Mouse (Mus musculus) spleen, adult 18-20 months (tissue): ENCODE measurements around the gene Iqgap1.

ENCODE experiments used
- DNase-seq, 2 experiments: peaks; one replicate each; pipeline ENCODE4 v3.0.0; 2022; ENCODE audit warnings: mixed read lengths in 2 of 2

The Iqgap1 gene

DNA sequence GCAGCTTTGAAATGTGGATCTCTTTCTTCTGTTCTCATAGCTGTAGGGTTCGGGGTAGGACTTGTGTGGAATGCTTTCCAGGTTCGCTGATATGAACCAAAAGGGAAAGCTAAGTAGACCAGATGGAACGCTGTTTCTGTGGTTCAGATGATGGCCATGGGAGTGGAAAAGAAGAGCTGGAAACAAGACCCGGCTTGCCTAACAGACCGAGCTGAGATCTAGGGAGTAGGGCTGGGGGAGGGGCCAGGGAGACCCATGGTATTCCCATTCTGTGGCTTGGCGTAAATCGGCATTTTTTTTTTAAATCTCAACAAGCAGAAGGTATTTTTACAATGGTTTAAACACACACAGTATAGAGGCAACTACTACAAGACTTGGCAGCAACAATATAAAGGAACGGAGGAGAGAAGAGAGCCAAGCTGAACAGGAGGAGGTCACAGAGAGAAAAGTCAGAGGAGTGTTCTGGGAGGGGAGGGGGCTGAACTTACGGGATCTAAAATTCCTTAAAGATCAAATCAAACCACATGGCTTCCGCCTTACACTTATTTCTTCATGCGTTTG, at the start of gene Iqgap1:
TSS of gene Iqgap1 (minus strand) at position 132 of the 561 bp plus-strand sequence.
- no peak for DNase-seq

DNA sequence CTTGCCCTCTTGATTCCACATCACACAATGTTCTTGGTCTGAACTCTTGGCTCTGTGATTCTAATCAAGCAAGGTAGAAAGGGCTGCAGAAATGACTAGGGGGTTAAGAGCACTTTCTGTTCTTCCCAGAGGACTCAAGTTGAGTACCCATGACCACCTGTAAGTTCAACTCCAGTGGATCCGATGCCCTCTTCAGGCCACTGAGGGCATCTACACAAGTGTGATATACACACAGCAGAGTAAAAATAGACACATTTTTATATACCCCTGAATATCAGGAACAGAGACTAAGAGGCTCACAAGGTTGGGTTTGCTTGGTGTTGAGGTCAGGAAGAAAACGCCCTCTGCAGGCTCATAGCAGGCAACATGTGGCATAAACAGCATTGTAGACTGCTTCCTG, 47.9 kb upstream of the Iqgap1 start:
- DNase-seq = no peak

- DNase-seq = no peak
These were observed 47.3 kb upstream of the Iqgap1 start for GRCm38 (mm10) chr7:80873038-80873437.

GRCm38 (mm10) chr7:80868686-80869085, 42.9 kb upstream of the Iqgap1 start:
- no peak for DNase-seq

GRCm38 (mm10) chr7:80866514-80867147, 40.9 kb upstream of the Iqgap1 start:
- no peak for DNase-seq

DNA sequence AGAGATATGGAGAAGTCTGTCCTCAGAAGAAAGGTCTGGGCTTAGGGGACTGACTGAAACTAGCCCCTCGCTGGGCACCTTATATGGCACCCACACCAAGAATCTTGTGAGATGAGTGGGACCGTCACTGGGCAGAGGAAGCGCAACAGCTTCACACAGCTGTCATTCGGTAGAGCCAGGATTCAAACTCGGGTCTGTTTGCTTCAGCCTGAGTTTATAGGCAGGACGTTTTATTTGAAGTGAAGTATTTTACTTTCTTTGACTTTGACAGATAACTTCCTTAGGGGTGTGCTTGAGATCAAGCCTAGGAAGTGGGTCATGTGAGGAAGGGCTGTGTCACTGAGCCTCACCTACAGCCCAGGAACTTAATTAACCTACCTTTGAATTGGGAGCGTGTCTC, 39.7 kb upstream of the Iqgap1 start:
- no peak for DNase-seq

- DNase-seq = peak; percentile 36 to 49
These were observed 39.1 kb upstream of the Iqgap1 start for GRCm38 (mm10) chr7:80864831-80865230.

- DNase-seq = no peak
These were observed 38.4 kb upstream of the Iqgap1 start for GRCm38 (mm10) chr7:80864151-80864550.

DNA sequence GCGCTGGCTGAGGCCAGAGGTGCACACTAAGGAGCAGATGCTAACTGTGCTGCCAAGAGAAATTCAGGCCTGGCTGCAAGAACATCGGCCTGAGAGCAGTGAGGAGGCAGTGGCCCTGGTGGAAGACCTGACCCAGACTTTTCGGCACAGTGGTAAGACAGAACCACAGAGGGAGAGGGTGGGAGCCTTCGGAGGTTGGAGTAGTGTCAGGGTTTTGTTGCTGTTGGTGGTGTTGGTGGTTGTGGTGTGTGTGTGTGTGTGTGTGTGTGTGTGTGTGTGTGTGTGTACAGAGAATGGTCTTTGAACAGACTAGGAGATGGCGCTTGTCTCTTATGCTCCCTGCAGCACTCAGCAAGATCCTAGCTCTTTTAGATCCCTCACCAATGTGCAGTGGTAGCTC, 37.7 kb upstream of the Iqgap1 start:
- DNase-seq = no peak

GRCm38 (mm10) chr7:80862475-80862874, 36.7 kb upstream of the Iqgap1 start:
- no peak for DNase-seq

DNA sequence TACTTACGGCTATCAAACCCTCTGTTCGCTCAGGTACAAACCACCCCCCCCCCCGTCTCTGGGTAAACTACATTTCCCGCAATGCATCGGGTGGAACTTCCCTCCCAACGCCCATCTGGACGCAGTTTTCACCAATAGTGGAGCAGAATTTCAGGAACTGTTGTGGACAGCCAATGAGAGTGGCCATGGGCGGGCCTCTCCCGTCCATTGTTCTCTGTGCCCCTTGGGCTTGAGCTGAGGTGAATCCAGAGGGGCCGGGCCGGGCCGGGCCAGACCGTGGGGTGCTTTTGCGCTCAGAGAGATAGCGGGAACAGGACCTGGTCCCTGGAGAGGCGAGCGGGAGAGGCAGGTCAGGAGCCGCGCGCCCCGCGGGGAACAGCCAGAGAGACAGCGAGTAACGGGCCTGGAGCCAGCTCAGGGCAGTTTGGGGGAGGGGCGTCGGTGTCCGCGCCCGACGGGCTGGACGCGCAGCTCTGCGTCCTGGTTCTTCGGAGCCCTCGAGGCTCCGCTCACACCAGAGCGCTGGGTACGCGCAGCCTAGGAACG, 35.0 kb upstream of the Iqgap1 start, which contains the start of gene Zscan2:
TSS of gene Zscan2 (plus strand) at position 192 of the 546 bp plus-strand sequence.
- peak; percentile 77 to 78 for DNase-seq

GRCm38 (mm10) chr7:80860227-80860626, 34.5 kb upstream of the Iqgap1 start:
- DNase-seq = peak; percentile 42 to 60

DNA sequence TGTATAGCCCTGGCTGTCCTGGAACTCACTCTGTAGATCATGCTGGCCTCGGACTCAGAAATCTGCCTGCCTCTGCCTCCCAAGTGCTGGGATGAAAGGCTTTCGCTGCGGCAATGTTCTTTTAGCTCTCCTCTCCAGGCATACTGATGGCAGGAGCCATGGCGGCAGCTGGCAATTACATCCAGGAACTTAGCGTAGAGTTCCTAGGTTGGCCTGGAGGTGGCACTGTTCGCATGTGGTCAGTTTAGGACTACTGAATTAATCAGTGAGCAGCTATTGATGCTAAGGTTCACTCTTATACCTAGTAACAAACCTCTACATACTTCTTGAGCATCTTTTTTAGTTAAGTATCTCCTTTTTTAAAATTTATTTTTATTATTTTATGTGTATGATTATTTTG, 31.4 kb upstream of the Iqgap1 start:
- DNase-seq = peak; percentile 62 to 78

DNA sequence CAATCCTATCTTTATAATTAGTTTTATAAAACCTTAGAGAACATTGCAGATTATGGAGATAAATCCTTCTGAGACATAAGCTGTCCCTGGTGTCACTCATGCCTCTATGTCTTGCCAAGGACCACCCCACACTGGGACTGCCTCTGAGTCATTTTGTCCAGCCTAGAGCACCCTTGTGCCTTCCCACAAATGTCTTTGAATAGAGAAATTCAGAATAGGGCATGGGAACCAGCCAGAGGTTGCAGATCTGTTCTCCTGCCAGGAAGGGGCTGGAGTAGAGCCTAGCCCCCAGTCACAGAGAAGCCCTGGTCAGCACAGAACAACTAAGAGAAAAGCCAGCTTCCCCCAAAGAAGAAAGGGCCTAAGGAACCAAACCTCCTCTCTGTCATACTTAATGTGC, 29.5 kb upstream of the Iqgap1 start:
- DNase-seq = no peak

DNA sequence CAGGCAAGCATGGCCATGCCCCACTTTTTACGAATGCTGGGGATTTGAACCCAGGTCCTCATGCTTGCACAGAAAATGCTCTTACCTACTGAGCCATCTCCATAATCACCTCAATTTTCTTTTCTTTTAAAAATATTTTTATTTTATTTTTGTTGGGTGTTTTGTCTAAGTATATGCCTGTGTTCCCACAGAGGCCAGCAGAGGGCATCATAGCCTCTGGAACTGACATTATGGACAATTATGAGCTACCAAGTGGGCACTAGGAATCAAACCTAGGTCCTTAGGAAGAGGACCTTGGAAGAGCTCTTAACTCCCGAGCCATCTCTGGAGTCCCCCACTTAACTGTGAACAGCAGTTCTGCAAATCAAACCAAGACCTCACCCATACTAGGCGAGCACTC, 27.4 kb upstream of the Iqgap1 start:
- no peak for DNase-seq

GRCm38 (mm10) chr7:80850520-80850919, 24.7 kb upstream of the Iqgap1 start:
- DNase-seq = no peak

DNA sequence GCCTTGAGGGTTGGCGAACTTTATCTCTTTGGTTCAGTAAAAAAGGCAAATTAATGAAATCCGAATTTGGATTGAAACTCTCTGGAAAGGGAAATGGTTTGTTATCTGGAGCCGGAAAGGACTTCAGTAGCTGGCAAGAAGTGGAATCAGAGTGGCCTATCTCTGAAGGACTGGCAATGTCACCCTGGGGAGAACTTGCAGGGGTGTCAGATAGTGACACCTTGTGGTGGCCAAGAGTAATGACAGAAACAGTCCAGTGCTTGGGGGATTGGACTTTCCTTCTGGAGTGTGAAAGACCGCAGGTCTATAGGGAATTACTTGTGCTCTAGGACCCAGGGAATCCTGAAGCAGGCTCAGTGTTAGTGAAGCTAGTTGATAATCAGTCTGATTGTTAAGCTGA, 23.9 kb upstream of the Iqgap1 start:
- peak in 1 of 2 experiments; percentile 25 for DNase-seq

DNA sequence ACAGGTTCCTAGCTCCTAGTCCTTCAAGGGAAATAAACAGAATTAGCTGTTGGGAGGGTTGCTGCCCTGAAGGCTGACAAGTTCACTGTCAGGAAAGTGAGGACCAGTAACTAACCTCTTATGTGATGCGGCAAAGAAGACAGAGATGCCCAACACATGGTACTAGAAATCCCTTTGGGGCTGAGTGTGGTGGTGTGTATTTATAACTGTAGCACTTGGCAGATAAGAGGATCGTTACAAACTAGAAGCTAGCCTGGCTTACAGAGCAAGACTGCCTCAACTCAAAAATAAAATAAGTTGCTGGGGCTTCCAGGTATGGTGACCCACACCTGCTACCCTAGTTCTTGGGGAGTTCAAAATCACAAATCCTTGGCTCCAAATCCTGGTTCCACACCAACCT, 23.5 kb upstream of the Iqgap1 start:
- no peak for DNase-seq

DNA sequence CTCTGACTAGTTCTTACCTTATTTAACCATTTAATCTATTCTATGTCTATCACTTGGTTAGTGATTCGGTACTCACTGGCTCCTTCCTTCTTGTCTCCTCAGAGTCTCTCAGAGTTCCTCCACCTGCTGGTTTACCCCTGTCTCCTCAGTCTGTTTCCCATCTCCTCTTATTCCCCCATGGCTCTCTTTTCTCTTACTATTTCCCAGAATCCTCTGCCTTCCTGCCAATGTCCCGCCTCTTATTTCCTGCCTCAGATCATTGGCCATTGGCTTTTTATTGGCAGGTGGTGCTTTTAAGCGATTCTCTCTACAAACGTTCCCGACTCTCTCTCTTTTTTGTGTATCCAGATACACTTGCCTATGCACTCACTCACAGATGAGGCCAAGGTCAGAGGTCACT, 20.9 kb upstream of the Iqgap1 start:
- DNase-seq = no peak

- no peak for DNase-seq
These were observed 20.5 kb upstream of the Iqgap1 start for GRCm38 (mm10) chr7:80846280-80846678.

DNA sequence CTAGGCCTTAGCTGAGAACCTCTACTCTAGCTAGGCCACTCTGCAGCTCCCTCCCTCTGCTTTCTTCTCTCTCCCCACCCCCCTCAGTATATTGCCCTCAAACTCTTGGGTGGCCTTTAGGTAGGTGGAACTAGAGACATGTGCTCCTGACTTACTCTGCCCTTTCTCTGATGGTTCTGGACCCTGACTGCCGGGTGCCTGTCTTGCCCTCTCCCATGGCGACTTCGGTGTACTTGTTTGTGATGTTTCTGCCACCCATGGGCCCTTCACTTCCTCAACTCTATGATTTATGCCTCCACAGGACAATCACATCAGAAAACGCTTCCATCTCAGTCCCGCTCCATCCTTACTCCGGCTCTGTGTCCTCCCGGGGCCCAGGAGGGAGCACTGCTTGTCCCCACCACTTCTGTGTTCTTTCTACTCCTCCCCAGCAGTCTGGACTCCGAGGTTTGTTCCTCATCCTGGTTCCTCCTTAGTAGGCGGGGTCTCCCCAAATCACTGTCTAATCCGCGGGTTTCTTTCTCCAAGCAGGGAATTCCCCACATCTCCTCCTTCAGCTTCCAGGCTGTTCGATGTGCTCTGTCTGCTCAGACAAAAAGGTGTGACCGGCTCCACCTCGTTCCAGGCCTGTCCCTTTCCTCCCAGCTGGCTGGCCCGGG, 20.0 kb upstream of the Iqgap1 start:
- no peak for DNase-seq

DNA sequence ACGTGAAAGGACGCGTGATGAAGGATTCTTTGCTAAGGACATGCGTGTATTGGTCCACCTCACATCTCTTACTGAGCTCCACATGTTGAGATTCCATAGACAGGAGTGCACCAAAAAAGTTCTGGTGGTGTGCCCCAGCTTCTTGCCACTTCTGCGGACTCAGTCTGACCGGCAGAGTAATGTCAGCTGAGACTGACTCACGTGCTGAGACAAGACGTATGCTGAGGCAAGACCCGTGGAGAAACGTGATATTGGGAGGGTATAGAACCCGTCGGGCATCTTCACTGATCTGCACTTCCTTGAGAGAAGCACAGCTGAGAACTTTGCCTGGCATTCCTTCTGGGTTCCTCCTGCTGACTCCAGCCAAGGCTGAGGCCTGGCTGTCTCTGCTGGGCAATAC, 18.9 kb upstream of the Iqgap1 start:
- DNase-seq = no peak

- DNase-seq = no peak
These were observed 18.3 kb upstream of the Iqgap1 start for GRCm38 (mm10) chr7:80843910-80844640.
